Mouse (Mus musculus) thymus, postnatal 25 days (tissue): ENCODE measurements around the gene Olfr521.

Source experiments
- DNase-seq: peaks from one replicate; pipeline ENCODE4 v3.0.0; 2022

Olfr521 gene

GRCm38 (mm10) chr7:99810814-99811213, 47.5 kb downstream of the Olfr521 start:
- DNase-seq, result no peak

GRCm38 (mm10) chr7:99811661-99812060, 48.4 kb downstream of the Olfr521 start:
- no peak for DNase-seq

GRCm38 (mm10) chr7:99813394-99813793, 50.1 kb downstream of the Olfr521 start:
- DNase-seq, result peak; percentile 75

GRCm38 (mm10) chr7:99818181-99818725, 54.9 kb downstream of the Olfr521 start:
- DNase-seq, result peak; percentile 80
